Mouse (Mus musculus): ENCODE data around the gene Zswim3.
A peak's percentile ranks its signal among the peaks of the same experiment; 100 is the strongest.
"Not testable (repeated sequence)": the region's sequence is repeated elsewhere in the genome, so short reads cannot be mapped to it uniquely, and the experiment has no call there.

Zswim3 gene

GRCm38 (mm10) chr2:164783926-164784581, 20.8 kb upstream of the Zswim3 start:
- DNase-seq, result no peak

DNA sequence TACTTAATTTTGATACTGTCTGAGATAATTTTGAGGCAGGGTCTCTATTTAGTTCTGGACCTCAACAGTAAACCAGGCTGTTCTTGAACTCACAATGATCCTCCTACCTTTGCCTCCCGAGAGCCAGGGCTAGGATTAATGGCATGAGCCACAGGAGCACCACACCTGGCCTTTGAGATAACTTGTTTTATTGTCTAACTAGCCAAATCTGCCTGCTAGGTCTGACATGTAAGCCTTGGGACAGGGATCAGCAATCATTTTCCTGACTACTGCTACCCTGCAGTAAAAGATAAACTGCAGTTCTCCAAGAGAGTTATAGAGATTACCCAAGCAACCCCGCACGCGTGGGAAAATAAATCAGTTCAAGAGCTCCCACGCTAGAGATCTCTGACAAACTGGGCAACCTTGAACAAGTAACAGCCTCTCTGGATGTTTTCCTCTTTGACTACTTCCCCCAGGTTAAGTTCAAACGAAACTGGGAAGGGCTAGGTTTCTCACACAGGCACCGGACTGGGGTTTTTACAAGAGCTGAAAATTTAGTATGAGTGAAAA, 20.0 kb upstream of the Zswim3 start:
- no peak for DNase-seq

GRCm38 (mm10) chr2:164785481-164786387, 19.2 kb upstream of the Zswim3 start, which contains the start of gene Snx21:
Snx21 (plus strand) TSS chr2:164785823.
- peak; percentile 93 for DNase-seq

GRCm38 (mm10) chr2:164786388-164786885, 18.5 kb upstream of the Zswim3 start:
- no peak for DNase-seq

DNA sequence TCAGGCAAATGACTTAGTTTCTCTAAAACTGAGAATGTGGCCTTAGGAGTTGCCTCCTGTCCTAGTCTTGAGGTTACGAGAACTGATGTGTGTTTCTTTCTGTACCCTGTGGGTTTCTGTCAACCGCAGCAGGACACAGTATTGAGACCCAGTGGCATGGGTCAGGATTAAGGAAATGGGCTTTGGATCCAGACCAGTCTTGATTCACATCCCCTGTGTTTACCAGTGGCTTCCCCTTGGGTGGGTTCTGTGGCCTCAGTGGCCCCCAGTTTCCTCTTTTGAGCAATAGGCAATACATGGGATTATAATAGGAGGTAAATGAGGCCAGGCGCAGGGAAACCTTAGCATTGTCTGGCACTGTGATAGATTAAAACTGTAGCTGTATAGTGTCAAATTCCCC, 17.9 kb upstream of the Zswim3 start:
- DNase-seq, result no peak

- no peak for DNase-seq
These were observed 17.1 kb upstream of the Zswim3 start for GRCm38 (mm10) chr2:164787779-164788178.

GRCm38 (mm10) chr2:164788411-164788810, 16.5 kb upstream of the Zswim3 start:
- DNase-seq, result no peak

GRCm38 (mm10) chr2:164790451-164790850, 14.4 kb upstream of the Zswim3 start:
- no peak for DNase-seq

GRCm38 (mm10) chr2:164791841-164792261, 13.0 kb upstream of the Zswim3 start:
- DNase-seq, result no peak

DNA sequence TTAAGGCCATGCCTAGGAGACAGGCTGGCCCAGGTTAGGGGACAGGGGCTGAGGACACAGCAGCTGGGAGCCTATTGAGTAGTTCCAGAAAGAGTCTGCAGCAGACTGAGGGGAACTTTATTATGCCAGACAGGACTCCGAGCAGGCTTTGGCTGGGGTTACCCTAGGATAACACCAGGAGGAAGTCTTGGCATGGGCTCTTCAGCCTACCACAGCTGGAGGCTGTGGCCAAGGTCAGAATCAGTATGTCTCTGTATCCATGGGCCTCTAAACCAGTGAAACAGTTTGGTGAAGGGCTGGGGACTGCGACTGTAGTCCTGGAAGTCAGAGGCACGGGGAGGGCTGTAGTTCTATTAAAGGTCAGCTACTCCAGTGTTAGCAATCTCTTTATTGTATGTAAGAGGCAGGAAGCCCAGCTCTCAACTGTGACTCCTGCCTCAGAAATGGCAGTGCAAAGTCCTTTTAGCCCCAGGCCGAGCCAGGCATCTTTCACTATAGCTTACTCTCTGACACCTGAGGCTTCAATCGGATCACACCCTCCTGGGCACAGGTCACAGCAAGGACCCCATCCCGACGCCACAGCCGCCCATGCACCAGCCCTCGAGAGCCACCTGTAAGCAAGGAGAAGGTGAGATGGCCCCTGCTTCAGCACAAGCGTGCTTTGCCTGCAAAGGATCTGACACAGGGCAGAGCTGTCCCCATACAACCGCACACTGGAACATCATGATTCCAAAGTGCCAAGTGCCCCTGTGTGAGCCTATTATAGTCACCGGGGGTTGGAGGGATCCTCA, 12.3 kb upstream of the Zswim3 start:
- DNase-seq, result no peak

- peak; percentile 73 for DNase-seq
These were observed 11.7 kb upstream of the Zswim3 start for GRCm38 (mm10) chr2:164793236-164793635.

GRCm38 (mm10) chr2:164793772-164794171, 11.1 kb upstream of the Zswim3 start:
- no peak for DNase-seq

DNA sequence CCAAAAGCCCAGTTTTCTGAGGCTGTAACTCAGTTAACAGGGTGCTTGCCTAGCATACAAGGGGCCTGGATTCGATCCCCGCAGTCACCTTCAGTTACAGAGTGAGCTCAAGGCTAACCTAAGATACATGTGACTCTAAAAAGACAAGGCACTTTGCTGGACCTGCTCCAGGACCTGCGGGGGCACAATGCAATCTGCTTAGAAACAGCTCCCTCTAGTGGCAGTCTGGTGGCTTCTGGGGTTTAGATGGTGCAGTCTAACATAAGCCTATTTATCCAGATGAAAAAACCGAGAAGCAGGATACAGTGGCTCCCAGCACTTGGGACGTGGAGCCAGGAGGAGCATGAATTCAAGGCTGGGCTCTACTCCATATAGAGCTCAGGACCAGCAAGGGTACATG, 10.6 kb upstream of the Zswim3 start:
- peak; percentile 85 for DNase-seq

DNA sequence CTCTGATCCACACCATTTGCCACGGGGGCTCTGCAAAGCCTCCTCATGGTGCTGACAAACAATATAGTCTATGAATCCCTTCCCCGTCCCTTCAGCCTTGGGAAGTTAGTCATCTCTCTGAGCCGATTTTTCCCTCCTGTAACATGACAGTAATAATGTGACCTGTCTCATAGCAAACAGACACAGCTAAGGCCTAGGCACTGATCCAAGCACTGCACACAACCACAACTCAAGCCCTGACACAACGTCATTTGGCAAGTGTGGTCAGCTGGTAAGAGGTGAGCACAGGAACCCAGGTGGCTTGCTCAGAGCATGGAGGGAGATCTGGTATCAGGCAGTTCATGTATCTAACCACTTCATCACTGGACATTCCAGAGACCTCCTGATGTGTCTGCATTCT, 9.0 kb upstream of the Zswim3 start:
- DNase-seq, result no peak

GRCm38 (mm10) chr2:164798554-164798953, 6.3 kb upstream of the Zswim3 start:
- not testable (repeated sequence) for DNase-seq

- DNase-seq, result peak; percentile 25
These were observed 4.5 kb upstream of the Zswim3 start for GRCm38 (mm10) chr2:164800252-164801004.

GRCm38 (mm10) chr2:164803201-164803920, 1.5 kb upstream of the Zswim3 start:
- peak; percentile 27 for DNase-seq

GRCm38 (mm10) chr2:164803921-164804313, 981 bp upstream of the Zswim3 start:
- no peak for DNase-seq

DNA sequence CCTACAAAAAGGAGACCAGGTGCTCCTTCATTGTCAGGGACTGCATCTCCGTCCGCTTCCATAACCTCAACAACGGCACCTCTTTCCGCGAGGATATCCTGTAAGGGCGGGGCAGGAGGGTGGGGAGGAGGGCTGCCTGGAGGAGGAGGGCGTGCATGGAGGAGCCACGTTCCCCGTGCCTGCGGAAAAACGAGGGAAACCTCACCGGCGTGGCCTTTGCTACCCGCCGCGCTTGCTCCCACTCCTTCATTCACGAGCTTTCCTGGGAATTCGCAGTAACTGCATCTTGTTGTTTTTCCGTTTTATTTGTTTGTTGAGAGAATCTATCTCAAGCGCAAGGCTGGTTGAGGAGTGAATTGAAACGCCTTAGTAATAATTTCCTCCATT, 427 bp downstream of the Zswim3 start:
- no peak for DNase-seq

DNA sequence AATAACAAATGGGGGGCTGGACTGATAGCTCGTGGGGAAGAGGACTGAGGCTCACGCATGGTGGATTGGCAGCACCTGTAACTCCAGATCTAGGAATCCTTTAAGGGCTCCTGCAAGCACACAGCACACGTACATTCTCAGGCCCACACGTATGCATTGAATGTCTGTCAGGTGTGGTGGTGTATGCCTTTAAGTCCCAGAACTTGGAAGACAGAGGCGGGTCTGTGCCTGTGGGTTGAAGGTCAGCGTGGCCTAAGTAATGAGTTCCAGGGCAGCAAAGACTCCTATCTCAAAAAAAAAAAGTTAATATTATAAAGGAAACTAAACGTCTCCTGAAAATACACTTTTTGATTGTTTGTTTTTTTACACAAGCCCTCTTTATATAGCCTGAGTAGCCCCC, 1.7 kb downstream of the Zswim3 start:
- no peak for DNase-seq

GRCm38 (mm10) chr2:164813557-164813956, 8.7 kb downstream of the Zswim3 start:
- no peak for DNase-seq
